8 mouse cellular contexts compared by ENCODE assay signal in the genomic region with DNA sequence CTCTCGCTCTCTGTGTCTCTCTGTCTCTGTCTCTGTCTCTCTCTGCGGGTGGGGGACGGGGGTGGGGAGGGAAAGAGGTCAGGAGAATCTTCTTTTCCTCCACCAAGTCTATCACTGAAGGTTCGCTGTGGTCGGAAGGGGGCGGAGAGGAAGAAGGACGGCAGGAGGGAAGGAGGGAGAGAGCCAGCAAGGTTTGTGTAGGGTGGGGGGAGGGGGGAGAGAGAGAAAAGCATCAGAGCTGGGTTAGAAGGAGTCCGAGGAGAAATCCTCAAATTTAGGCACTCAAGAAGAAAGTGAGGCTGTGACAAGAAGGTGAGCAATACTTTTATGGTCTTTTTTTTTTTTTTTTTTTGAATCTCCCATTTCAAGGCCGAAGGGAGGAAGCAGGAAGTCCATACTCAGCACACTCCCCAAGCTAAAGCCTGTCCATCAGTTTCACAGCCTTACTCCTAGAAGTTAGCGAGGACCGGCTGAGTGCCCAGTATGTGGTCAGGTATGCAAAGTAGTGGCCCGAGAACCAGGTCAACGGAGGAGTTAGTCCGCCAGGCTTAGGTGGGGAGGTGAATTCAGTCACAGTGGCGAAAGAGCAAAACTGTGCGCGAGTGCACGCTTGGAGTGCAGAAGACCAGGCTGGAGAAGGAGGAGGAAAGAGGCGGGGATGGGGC. TPM values are rescaled to one million over a fixed set of nuclear protein-coding genes. Genes with fewer than 3 reads are reported as not detected.
DNase-seq lines count a peak whose midpoint lies in the region; ATAC-seq and TF ChIP-seq lines count a peak whose summit lies in the region.

No protein-coding gene starts in this region.

- TF ChIP-seq EP300 in liver, embryonic 14.5 days (IDR thresholded peaks at IDR 0.05; ENCODE audit: low read depth) = no peak

- H3K9ac ChIP-seq in forebrain, embryonic 11.5 days (ENCODE audit: low read length) = peak overlapping the region; percentile 40; the same call in 1 of the 2 replicates
- 0 out of 2 replicates have a peak overlapping the region, but pooled peaks have one; percentile 59 for H3K9ac ChIP-seq in hindbrain, postnatal 0 days (replicated peaks; ENCODE audit: low read length)
- peak overlapping the region; percentile 45 for H3K9ac ChIP-seq in liver, embryonic 14.5 days (replicated peaks)

- peak overlapping the region; percentile 85 for H3K4me3 ChIP-seq in spleen, adult 2 months (ENCODE audit: extremely low read depth, insufficient read depth, insufficient read length)
- peak overlapping the region; percentile 57 for H3K4me3 ChIP-seq in forebrain, embryonic 11.5 days (ENCODE audit: low read depth, low read length)
- peak overlapping the region; percentile 57 for H3K4me3 ChIP-seq in hindbrain, postnatal 0 days (ENCODE audit: low read length)
- H3K4me3 ChIP-seq in liver, embryonic 14.5 days (ENCODE audit: insufficient read depth in 1 of 2, low read depth in 2 of 2, low read length in 2 of 2) = peak overlapping the region; percentile 76 to 79

- TF ChIP-seq CTCF in spleen, adult 2 months (IDR thresholded peaks at IDR 0.05; ENCODE audit: extremely low read depth, insufficient read depth, insufficient read length, insufficient replicate concordance) = no peak
- TF ChIP-seq CTCF in hindbrain, postnatal 0 days (IDR thresholded peaks at IDR 0.05; ENCODE audit: low read depth) = no peak
- TF ChIP-seq CTCF in liver, embryonic 14.5 days (IDR thresholded peaks at IDR 0.05; ENCODE audit: low read depth) = no peak

- no peaks in the 10 kb centered on the region; the same call in 1 of the 2 replicates for H3K4me1 ChIP-seq in spleen, adult 2 months (ENCODE audit: control insufficient read depth, insufficient read depth, insufficient read length)
- H3K4me1 ChIP-seq in forebrain, embryonic 11.5 days (replicated peaks; ENCODE audit: control insufficient read depth, insufficient read depth, low read length) = 0 out of 2 replicates have a peak, but pooled peaks cover 6% of the 10 kb centered on the region
- 0 out of 2 replicates have a peak, but pooled peaks cover 2% of the 10 kb centered on the region for H3K4me1 ChIP-seq in hindbrain, postnatal 0 days (ENCODE audit: insufficient read depth, low read length)
- H3K4me1 ChIP-seq in liver, embryonic 14.5 days (replicated peaks; ENCODE audit: control insufficient read depth in 2 of 2, insufficient read depth in 2 of 2, low read length in 1 of 2) = peaks cover 10 to 49% of the 10 kb centered on the region in 2 experiments; a peak in 3 of 4 replicates

- H3K27ac ChIP-seq in spleen, adult 2 months (ENCODE audit: insufficient read depth, low read length) = peak overlapping the region; percentile 83
- peak overlapping the region; percentile 65 for H3K27ac ChIP-seq in forebrain, embryonic 11.5 days (ENCODE audit: low read depth, low read length)
- H3K27ac ChIP-seq in hindbrain, postnatal 0 days = peak overlapping the region; percentile 77; the same call in 1 of the 2 replicates
- H3K27ac ChIP-seq in liver, embryonic 14.5 days = peak overlapping the region; percentile 78

- peak; percentile 3 to 16 for DNase-seq in spleen, adult 2 months (ENCODE audit: low read depth in 1 of 2, low spot score in 2 of 2)
- no peak for DNase-seq in spleen, postnatal 14 days (ENCODE audit: low spot score in 2 of 2)
- peak; percentile 30 for DNase-seq in brain, adult 2 months (ENCODE audit: low read depth, low spot score)
- no peak for DNase-seq in forebrain, embryonic 11.5 days (ENCODE audit: low spot score)
- no peak for DNase-seq in hindbrain, postnatal 0 days (ENCODE audit: low spot score)
- peak in 1 of 3 experiments; percentile 34 for DNase-seq in liver, embryonic 14.5 days (ENCODE audit: low read depth in 3 of 3, low spot score in 3 of 3)
- no peak for DNase-seq in adrenal gland, postnatal 10 days

- no peaks in the 10 kb centered on the region for H3K9me3 ChIP-seq in forebrain, embryonic 11.5 days (ENCODE audit: control insufficient read depth, low read length)
- no peaks in the 10 kb centered on the region for H3K9me3 ChIP-seq in hindbrain, postnatal 0 days (ENCODE audit: low read length)
- H3K9me3 ChIP-seq in liver, embryonic 14.5 days (ENCODE audit: control insufficient read depth, low read length) = no peaks in the 10 kb centered on the region

- no peak for TF ChIP-seq POLR2A in spleen, adult 2 months (IDR thresholded peaks at IDR 0.05; ENCODE audit: low read depth, low read length)

- no peaks in the 10 kb centered on the region for H3K27me3 ChIP-seq in spleen, adult 2 months (ENCODE audit: control insufficient read depth, insufficient read depth, low read length)
- H3K27me3 ChIP-seq in forebrain, embryonic 11.5 days (ENCODE audit: control insufficient read depth, insufficient read depth, low read length) = peaks cover 2% of the 10 kb centered on the region; the same call in 1 of the 2 replicates
- no peaks in the 10 kb centered on the region for H3K27me3 ChIP-seq in hindbrain, postnatal 0 days (ENCODE audit: insufficient read depth, low read length)
- H3K27me3 ChIP-seq in liver, embryonic 14.5 days (ENCODE audit: control insufficient read depth, insufficient read depth, low read length) = no peaks in the 10 kb centered on the region

- 23% methylated on average over 18 of the region's 19 CpGs for WGBS in spleen, adult 2 months
- 14% methylated on average over 18 of the region's 19 CpGs for WGBS in forebrain, embryonic 11.5 days
- 21% methylated on average over 19 of the region's 19 CpGs for WGBS in hindbrain, postnatal 0 days
- WGBS in liver, embryonic 14.5 days (ENCODE audit: insufficient replicate concordance) = 7% methylated on average over 19 of the region's 19 CpGs

- peak; percentile 39 for ATAC-seq in forebrain, embryonic 11.5 days (replicated peaks; ENCODE audit: low FRiP score)
- peak; percentile 46 for ATAC-seq in hindbrain, postnatal 0 days
- ATAC-seq in liver, embryonic 14.5 days (ENCODE audit: insufficient read depth) = no peak
- peak; percentile 2; the same call in 1 of the 2 replicates for ATAC-seq in neutrophil, adult 5-6 weeks (ENCODE audit: extremely low read depth, insufficient number of reproducible peaks, low FRiP score, poor library complexity, severe bottlenecking)

- peak overlapping the region; percentile 61 for H3K4me2 ChIP-seq in forebrain, embryonic 11.5 days (ENCODE audit: low read depth, low read length, severe bottlenecking)
- H3K4me2 ChIP-seq in hindbrain, postnatal 0 days (ENCODE audit: low read depth, low read length) = peak overlapping the region; percentile 64
- peak overlapping the region; percentile 70 for H3K4me2 ChIP-seq in liver, embryonic 14.5 days (ENCODE audit: low read depth)

- no peaks in the 10 kb centered on the region for H3K36me3 ChIP-seq in spleen, adult 2 months (ENCODE audit: control insufficient read depth, insufficient read depth, low read length)
- H3K36me3 ChIP-seq in forebrain, embryonic 11.5 days (ENCODE audit: control insufficient read depth, insufficient read depth, low read length) = no peaks in the 10 kb centered on the region
- H3K36me3 ChIP-seq in hindbrain, postnatal 0 days (ENCODE audit: insufficient read depth, low read length) = no peaks in the 10 kb centered on the region
- no peaks in the 10 kb centered on the region for H3K36me3 ChIP-seq in liver, embryonic 14.5 days (replicated peaks; ENCODE audit: control insufficient read depth, insufficient read depth, low read depth)

RNA-seq across cellular contexts. Expression of gene Tmem164, which starts 0.7 kb away (rescaled TPM):
- 13.4 and 14.3 TPM in 2 replicates for polyA plus RNA-seq in spleen, adult 2 months (2012; rRNA removed)
- 37.6 and 42.6 TPM in 2 replicates for polyA plus RNA-seq in forebrain, embryonic 11.5 days (2014; fragmentation: Nextera tagmentation; extraction: Ambion mirVana)
- 42.0 and 47.3 TPM in 2 replicates for total RNA-seq in hindbrain, postnatal 0 days (2014; rRNA removed)
- 17.9 and 18.2 TPM in 2 replicates for polyA plus RNA-seq in hindbrain, postnatal 0 days (2015; fragmentation: Nextera tagmentation; extraction: Ambion mirVana)
- polyA plus RNA-seq in liver, embryonic 14.5 days (2012; rRNA removed) = 12.3 and 14.3 TPM in 2 replicates
- polyA plus RNA-seq in liver, embryonic 14.5 days (2014; fragmentation: Nextera tagmentation; extraction: Ambion mirVana) = 12.6 and 14.7 TPM in 2 replicates
- 83.8 and 84.0 TPM in 2 replicates for total RNA-seq in neutrophil, adult 5-6 weeks (2017)
- 10 to 100 TPM; 35.7 to 38.8 TPM for total RNA-seq in adrenal gland, postnatal 10 days (2021)

Comparison
In these comparisons a context has a peak if more than half of its experiments do, and no peak if none do; other contexts are left out.
1. DNase-seq: peak in spleen, adult 2 months (2 of 2) and brain, adult 2 months (single experiment); none in spleen, postnatal 14 days (0 of 2), forebrain, embryonic 11.5 days (single experiment), hindbrain, postnatal 0 days (single experiment) and adrenal gland, postnatal 10 days (single experiment).
2. Peak in every context shown above with its lines, with median percentiles within 50 percentile points of each other: H3K27ac ChIP-seq, H3K4me3 ChIP-seq, H3K4me2 ChIP-seq and H3K9ac ChIP-seq.